Mouse (Mus musculus) CD8-positive naive resting alpha-beta T cell, adult 2 months (primary cell): ENCODE measurements around the gene Spop.

Experiments used
- DNase-seq, 2 experiments: peaks; one replicate each; pipeline ENCODE4 v3.0.0; 2022; ENCODE audit warnings: low read depth in 2 of 2, low spot score in 2 of 2

Gene Spop

DNA sequence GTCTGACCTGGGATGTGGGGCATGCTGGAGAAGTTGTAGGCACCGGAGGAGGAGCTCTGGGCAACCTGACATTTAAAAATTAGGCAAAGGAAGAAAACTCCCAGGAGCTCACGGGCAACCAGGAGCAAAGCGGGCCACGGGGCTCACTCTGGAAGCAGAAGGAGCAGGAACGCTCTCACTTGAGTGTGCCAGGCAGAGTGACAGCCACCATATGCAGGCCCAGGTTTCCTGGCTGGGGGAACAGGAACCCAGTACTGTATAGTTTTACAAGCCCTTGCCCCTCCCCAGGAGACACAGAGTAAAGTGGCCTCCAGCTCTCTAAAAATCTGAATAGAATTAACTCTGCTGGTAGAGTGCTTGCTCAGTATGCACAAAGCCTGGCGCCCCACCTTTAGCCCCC, 103.3 kb downstream of the Spop start:
- DNase-seq: no peak

DNA sequence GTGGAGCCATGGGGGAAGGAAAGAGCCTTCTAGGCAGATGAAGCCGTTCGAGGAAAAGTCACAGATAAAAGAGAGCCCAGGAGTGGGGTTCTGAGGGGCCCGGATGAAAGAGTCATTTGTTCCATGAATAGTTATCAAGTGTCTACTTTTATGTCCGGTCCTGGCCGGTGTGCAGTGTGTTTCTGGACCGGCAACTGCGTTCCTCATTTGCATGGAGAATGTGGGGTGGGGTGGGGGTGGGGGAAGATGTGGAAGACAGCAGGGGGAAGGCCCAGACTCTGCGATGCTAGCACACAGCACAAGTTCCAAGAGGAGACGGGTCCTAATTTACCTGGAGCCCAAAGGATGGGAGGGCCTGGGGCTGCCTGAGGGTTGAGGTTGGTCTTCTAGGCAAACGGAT, 105.4 kb downstream of the Spop start:
- no peak for DNase-seq

DNA sequence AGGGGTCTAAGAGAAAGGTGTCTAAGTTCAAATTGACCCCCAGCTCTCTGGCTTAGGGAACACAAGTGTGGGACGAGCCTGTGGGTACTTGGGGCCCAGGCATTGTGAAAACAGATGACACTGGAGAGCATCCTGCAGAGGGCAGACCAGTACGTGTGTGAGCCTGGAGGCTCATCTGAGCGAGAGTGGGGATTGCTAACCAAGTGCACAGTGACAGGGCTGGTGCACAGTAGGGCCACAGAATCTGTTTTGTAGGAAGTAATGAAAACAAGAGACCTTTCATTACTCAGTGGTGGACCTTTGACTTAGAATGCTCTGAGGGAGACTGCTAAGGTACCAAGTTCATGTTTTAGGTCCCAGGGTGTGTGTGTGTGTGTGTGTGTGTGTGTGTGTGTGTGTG, 106.1 kb downstream of the Spop start:
- no peak for DNase-seq

DNA sequence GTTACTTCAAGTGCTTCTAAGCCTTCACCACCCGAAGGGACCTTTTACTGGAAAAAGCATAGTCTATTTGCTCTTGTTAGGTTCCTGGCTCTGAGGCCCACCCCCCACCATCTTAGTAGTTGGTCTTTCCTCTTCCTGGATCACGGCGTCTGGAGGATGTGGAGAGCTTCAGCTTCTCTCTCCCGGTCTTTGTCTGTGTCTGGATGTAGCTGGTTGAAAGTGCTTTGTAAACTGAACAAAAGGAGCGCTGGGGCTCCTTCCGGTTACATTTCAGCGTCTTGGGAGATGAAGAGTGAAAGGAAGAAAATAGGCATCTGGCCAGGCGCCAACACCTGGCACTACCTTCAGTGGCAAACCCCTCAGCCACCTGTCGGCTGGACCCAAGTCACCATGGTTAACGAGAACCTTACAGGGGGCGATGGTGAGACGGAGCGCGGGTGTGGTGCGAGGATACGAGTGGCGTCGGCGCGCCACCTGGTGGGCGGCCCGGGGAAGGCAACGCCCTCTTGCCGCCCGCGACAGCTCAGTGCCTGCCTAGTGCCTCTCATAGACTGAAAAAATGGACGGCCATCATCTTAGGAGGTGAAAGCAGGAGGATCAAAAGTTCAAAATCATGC, 106.7 kb downstream of the Spop start:
- peak; percentile 83 to 87 for DNase-seq

DNA sequence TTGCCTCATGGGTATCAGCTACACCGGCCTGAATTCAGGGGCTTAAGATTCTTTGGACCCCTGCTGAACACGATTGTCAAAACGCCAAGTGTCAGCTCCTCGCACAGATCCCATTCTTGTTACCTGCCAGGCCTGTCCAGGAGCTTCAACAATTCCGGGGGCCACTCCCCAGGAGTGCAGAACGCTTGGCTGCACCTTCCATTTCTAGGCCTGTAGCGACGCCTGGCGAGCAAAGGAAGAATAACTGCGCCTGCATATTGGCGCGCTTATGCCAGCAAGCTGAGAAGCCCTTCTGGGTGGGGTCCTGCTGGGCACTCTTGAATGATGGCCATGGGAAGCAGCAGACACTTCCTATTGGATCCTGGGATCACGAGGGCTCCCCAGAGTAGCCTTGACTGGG, 107.7 kb downstream of the Spop start:
- DNase-seq: peak; percentile 49 to 58

DNA sequence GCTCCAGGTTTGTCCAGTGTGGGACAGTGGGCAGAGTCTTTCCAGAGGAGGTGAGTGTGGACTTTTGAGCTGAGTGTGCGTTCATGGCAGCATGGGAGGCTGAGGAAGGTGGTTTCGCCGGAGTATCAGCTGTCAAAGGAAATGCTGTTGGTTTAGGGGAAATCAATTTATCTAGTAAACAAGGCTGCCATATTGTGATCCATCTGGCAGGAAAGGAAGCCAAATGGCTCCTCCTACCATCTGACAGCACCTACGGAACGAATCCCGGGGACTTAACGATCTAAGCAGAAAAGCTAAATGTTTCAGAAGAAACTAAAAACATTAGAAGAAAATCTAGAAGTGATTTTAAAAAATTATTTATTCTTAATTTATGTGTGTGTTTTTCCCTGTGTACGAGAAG, 113.4 kb downstream of the Spop start:
- DNase-seq: no peak

DNA sequence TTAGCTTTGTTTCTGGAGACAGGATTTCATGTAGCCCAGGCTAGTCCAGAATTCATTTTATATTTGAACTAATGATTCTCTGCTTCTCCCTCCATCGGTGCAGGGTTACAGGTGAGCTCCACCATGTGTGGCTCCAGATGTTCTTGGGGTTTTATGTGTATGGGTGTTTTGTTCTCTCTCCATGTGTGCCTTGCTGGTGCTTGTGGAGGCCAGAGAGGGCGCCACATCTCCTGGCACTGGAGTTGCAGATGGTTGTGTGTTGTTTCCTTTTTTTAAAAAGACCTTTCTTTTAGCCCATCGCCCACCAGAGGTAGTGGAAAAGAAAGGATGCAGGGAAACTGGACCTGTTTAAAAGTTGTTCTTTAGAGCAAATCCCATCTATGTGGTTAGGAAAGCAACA, 114.4 kb downstream of the Spop start:
- DNase-seq: no peak

DNA sequence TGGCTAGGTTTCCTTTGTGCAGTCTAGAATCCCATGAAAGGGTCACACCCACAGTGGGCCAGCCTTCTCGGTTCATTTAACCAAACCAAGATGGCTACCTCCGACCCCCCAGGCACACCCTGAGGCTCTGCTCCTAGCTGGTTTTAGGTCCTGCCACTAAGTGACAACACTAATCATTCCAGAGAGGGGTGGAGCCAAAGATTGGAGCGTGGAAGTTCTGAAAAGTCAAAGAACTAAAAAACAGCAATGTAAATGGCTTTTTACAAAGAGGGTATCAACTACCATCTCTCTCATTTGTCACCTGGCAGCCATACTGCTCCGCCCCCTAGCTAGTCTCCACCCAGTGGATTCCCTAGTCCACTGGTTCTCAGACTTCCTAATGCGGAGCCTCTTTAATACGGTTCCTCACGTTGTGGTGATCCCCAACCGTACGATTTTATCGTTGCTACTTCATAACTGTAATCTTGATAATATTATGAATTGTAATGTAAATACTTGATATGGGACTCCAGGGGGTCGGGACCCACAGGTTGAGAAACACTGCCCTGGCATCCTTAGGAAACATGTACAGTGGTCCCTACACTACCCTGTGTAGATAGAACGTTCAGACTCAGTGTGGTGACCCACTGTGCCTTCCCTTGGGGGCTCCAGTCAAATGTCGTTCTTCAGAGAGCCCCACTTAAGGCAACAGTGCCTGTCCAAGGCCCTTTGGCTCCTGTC, 118.6 kb downstream of the Spop start:
- no peak for DNase-seq

DNA sequence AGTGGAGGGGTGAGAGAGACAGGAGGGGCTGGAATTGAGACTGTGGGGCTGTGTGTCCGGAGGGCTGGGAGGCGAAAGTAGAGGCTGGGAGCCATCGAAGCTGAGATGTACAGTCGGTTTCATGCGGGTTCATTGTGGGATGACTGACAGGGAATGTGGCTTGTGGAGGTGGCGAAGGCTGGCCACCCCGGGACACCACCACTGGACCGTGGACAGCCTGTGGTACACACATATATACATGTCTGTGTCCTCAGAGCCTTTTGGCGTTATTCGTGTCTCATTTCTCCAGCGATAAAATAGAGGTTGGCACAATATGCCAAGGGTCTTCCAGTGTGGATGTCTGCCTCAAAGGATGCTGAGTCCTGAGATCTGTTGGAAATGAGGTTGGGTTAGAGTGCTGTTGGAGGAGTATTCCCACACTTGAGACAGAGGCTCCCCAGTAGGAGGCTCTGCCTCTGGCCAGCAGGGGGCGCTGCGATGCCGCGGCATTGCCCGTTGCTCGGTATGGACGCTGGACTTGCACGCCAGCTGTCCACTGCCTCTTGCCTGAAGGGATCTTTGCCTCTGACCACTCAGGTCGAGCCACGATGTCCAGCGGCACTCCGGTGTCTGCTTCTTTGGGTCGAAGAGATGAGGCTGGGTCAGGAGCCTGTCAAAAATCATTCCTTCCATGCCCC, 119.7 kb downstream of the Spop start:
- DNase-seq: peak; percentile 56 to 64

DNA sequence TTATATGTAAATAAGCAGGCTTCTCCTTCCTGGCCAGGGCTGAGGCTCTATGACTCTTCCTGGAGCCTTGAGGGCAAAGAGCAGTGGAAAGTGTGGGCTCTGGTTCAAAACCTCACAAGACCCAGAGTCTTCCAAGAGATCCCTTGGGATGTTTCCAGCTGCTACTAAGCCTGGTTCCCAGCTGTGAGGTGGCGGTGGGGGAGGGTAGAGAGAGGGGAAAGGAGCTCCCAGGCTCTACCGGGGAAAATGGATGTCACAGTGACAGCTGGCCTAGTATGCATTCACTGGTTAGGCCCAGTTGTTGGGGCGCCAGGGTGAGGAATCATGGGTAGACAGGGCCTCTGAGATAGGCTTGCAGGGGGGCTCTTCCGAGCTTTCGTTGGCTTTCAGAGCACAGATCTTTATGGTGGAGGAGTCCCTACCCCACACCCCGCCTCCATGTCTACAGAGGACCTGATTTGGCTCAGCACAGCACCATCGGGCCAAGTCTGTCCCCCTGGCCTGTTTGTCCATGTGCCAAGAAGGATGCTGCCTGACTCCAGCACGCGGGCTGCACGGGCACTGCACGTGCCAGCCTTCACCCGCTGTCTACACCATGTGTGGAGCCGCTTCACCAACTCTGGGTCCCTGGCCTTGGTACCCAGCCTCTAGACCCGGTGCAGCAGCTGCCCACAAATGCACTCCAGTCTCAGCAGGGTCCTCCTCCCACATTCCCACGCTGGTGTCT, 124.7 kb downstream of the Spop start:
- no peak for DNase-seq

DNA sequence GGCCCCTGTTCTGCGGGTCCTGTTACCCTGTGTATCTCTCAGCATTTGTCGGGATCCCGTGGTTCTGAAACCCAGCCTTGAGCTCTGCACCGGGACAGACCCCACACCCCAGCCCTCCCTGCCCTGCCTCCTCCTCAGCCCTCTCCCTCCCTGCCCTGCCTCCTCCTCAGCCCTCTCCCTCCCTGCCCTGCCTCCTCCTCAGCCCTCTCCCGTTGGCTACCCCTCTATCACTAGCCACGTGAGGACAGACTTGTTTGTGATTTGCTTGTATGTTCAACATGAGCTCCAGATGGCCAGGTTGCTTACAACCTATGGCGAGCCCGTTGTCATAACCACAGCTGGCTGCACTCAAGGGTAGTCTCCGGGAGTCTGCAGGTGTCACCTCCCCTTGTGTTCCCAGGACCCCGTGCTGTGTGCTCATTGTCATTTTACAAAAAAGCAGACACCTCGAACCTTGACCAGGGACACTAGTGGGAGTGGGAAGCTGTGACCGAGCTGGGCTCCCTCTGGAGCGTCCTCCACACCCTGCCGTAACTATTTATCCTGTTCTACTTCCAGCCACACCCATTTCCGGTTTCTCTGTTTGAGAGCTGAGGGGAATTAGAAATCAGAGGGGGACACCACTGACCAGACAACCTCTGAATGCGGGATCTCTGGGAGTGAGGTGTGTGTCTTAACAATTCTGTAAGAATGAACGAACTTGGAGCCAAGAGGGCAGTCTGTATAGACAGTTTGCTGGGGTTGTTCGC, 126.9 kb downstream of the Spop start:
- DNase-seq: no peak
